ENCODE assay signal across 17 mouse cellular contexts in the genomic region with DNA sequence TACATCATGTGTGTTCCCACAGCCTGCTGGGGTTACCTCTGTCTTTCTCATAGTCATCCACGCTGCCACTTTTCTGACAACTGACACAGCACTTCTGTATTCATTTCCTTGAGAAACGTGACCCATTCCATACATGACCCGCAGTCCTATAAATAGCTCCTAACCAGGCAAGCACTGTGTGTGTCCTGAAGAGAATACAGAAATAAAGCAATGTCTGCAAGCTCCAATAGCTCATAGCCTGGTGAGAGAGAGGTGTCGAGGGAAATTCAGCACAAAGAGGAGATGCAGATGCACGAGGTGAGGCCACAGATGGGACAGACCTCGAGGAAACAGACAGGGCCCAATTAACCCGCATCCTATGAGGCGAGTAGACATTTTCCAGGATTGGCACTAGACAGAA.
DNase-seq lines count a peak whose midpoint lies in the region; ATAC-seq and TF ChIP-seq lines count a peak whose summit lies in the region.
"Had no signal": no experiment of that assay in that cellular context is flagged by ENCODE, and none has a peak within 500 bp of the region (broad histone marks: within the 10 kb centered on the region; RNA-seq: fewer than 3 reads in every experiment).

No protein-coding gene starts in this region.

- H3K9ac ChIP-seq in heart, embryonic 14.5 days (ENCODE audit: low read length) = no peak overlapping the region
- no peak overlapping the region for H3K9ac ChIP-seq in hindbrain, postnatal 0 days (replicated peaks; ENCODE audit: low read length)
- H3K9ac ChIP-seq: embryonic facial prominence, embryonic 15.5 days; liver, embryonic 13.5 days had no signal

- H3K36me3 ChIP-seq in heart, embryonic 14.5 days (ENCODE audit: control insufficient read depth, insufficient read depth, low read length) = no peaks in the 10 kb centered on the region
- no peaks in the 10 kb centered on the region for H3K36me3 ChIP-seq in hindbrain, postnatal 0 days (ENCODE audit: insufficient read depth, low read length)
- H3K36me3 ChIP-seq: embryonic facial prominence, embryonic 15.5 days; limb, embryonic 10.5 days; liver, embryonic 13.5 days had no signal

- H3K4me1 ChIP-seq in heart, embryonic 14.5 days (ENCODE audit: control insufficient read depth in 2 of 2, insufficient read depth in 2 of 2, low read length in 2 of 2) = peaks cover 10 to 14% of the 10 kb centered on the region in 2 experiments
- no peaks in the 10 kb centered on the region; the same call in 1 of the 2 replicates for H3K4me1 ChIP-seq in hindbrain, postnatal 0 days (ENCODE audit: insufficient read depth, low read length)
- H3K4me1 ChIP-seq: embryonic facial prominence, embryonic 15.5 days; liver, embryonic 13.5 days had no signal

- DNase-seq in heart, postnatal 36 days = no peak
- DNase-seq in 416B (ENCODE audit: low read depth) = peak; percentile 5
- peak; percentile 34 for DNase-seq in brain, adult 2 months (ENCODE audit: low read depth, low spot score)
- DNase-seq in hindbrain, postnatal 0 days (ENCODE audit: low spot score) = no peak
- no peak for DNase-seq in ovary, postnatal 36 days (ENCODE audit: low spot score)
- no peak for DNase-seq in urinary bladder, postnatal 14 days (ENCODE audit: low spot score)
- DNase-seq: adrenal gland, postnatal 14 days; cerebellum, adult 9-11 months; gastrocnemius, postnatal 36 days; liver, embryonic 13.5 days; spleen, adult 18-20 months; thymus, postnatal 25 days had no signal

- no peak overlapping the region for H3K4me3 ChIP-seq in heart, embryonic 14.5 days (ENCODE audit: control insufficient read depth in 1 of 2, insufficient read depth in 1 of 2, low read depth in 1 of 2, low read length in 2 of 2)
- H3K4me3 ChIP-seq in hindbrain, postnatal 0 days (ENCODE audit: low read length) = no peak overlapping the region
- H3K4me3 ChIP-seq: embryonic facial prominence, embryonic 15.5 days; limb, embryonic 10.5 days; liver, embryonic 13.5 days; megakaryocyte, embryonic 14.5 days had no signal

- no peaks in the 10 kb centered on the region for H3K9me3 ChIP-seq in heart, embryonic 14.5 days (ENCODE audit: control insufficient read depth, low read length)
- no peaks in the 10 kb centered on the region for H3K9me3 ChIP-seq in hindbrain, postnatal 0 days (ENCODE audit: low read length)
- H3K9me3 ChIP-seq: embryonic facial prominence, embryonic 15.5 days; limb, embryonic 10.5 days; liver, embryonic 13.5 days had no signal

- H3K4me2 ChIP-seq in heart, embryonic 14.5 days (ENCODE audit: low read length) = 0 out of 2 replicates have a peak overlapping the region, but pooled peaks have one; percentile 16
- no peak overlapping the region for H3K4me2 ChIP-seq in hindbrain, postnatal 0 days (ENCODE audit: low read depth, low read length)
- H3K4me2 ChIP-seq: embryonic facial prominence, embryonic 15.5 days; liver, embryonic 13.5 days had no signal

- intact Hi-C loops in heart, postnatal 36 days (cut with DNase I) = no loop called here

- H3K27me3 ChIP-seq in heart, embryonic 14.5 days (ENCODE audit: control insufficient read depth, insufficient read depth, low read length) = no peaks in the 10 kb centered on the region
- H3K27me3 ChIP-seq in hindbrain, postnatal 0 days (ENCODE audit: insufficient read depth, low read length) = no peaks in the 10 kb centered on the region
- H3K27me3 ChIP-seq: CH12.LX; embryonic facial prominence, embryonic 15.5 days; liver, embryonic 13.5 days; megakaryocyte, embryonic 14.5 days had no signal

- WGBS in heart, embryonic 14.5 days = 24% methylated on average over 8 of the region's 8 CpGs
- WGBS in hindbrain, postnatal 0 days = 53% methylated on average over 8 of the region's 8 CpGs

- no peak for TF ChIP-seq CTCF in hindbrain, postnatal 0 days (IDR thresholded peaks at IDR 0.05; ENCODE audit: low read depth)

- ATAC-seq in heart, embryonic 14.5 days (ENCODE audit: insufficient number of reproducible peaks, insufficient read depth, low FRiP score, low read depth) = no peak
- ATAC-seq in hindbrain, postnatal 0 days = 0 out of 2 replicates have a peak, but pooled peaks have one; percentile 32

- H3K27ac ChIP-seq in heart, embryonic 14.5 days (replicated peaks in 1 of 2; ENCODE audit: control insufficient read depth in 1 of 2, insufficient read depth in 1 of 2, low read depth in 2 of 2, low read length in 2 of 2) = peak overlapping the region; percentile 40 to 54
- 0 out of 2 replicates have a peak overlapping the region, but pooled peaks have one; percentile 32 for H3K27ac ChIP-seq in hindbrain, postnatal 0 days
- H3K27ac ChIP-seq: embryonic facial prominence, embryonic 15.5 days; limb, embryonic 10.5 days; liver, embryonic 13.5 days had no signal

Comparison
In these comparisons a context has a peak if more than half of its experiments do, and no peak if none do; other contexts are left out.
1. DNase-seq: peak in 416B (single experiment) and brain, adult 2 months (single experiment); none in heart, postnatal 36 days (0 of 2), hindbrain, postnatal 0 days (single experiment), ovary, postnatal 36 days (single experiment) and urinary bladder, postnatal 14 days (single experiment).